Mouse (Mus musculus): ENCODE results near the gene Olfr357. TPM values are rescaled to one million over a fixed set of nuclear protein-coding genes. Genes with fewer than 3 reads are reported as not detected.

Gene Olfr357
- not detected in 2 replicates for polyA plus RNA-seq (2012)

- no peak for TF ChIP-seq GATA1 (IDR thresholded peaks at IDR 0.05; ENCODE audit: low read length)
Measured at GRCm38 (mm10) chr2:36993527-36993926, at the start of gene Olfr357. Gene Olfr357 (plus strand): TSS chr2:36993827.

DNA sequence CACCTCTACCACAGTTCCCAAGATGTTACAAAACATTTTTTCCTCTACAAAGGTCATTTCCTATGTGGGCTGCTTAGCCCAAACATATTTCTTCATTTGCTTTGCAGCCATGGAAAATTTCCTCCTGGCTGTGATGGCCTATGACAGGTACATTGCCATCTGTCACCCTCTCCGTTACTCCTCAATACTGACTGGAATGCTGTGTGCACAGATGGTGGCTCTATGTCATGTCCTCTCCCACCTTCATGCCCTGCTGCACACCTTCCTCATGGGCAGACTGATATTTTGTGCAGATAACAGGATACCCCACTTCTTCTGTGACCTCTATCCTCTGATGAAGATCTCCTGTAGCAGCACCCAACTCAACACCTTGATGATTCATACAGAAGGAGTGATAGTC is 3.4 kb downstream of the Olfr357 start:
- no peak for TF ChIP-seq GATA1 (IDR thresholded peaks at IDR 0.05; ENCODE audit: low read length)

DNA sequence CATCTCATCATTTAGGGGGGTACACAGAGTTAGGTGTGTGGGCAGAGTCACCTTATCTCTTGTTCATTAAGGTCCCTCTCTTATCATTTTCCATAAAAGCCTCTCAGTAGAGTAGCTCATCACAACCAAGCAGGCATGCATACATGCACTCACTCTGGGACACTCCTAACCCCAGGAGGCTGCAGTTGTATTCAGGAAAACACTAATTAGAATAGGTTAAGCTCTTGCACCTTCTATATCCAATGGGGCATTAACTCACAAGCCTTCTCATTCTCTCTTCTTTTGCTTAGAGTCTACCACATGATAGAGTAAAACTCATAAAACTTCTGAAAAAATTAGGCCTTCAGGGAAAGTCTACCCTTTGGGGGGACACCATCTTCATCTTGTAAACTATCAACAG is 15.6 kb downstream of the Olfr357 start, which contains the start of gene Olfr358:
TSS of gene Olfr358 (minus strand) at position 101 of the 400 bp plus-strand sequence.
- no peak for TF ChIP-seq GATA1 (IDR thresholded peaks at IDR 0.05; ENCODE audit: low read length)

Other genes with a start within 250 kb of the Olfr357 start
- gene Olfr348, start 209.6 kb upstream of the Olfr357 start, polyA plus RNA-seq (2012): not detected in 2 replicates
- not detected in 2 replicates for gene Olfr50, start 203.3 kb upstream of the Olfr357 start, polyA plus RNA-seq (2012)
- gene Olfr3, start 176.8 kb upstream of the Olfr357 start, polyA plus RNA-seq (2012): not detected in 2 replicates
- not detected in 2 replicates for gene Olfr350, start 147.5 kb upstream of the Olfr357 start, polyA plus RNA-seq (2012)
- not detected in 2 replicates for gene Olfr351, start 131.2 kb upstream of the Olfr357 start, polyA plus RNA-seq (2012)
- not detected in 2 replicates for gene Olfr352, start 125.4 kb upstream of the Olfr357 start, polyA plus RNA-seq (2012)
- not detected in 2 replicates for gene Olfr353, start 100.9 kb upstream of the Olfr357 start, polyA plus RNA-seq (2012)
- not detected in 2 replicates for gene Olfr354, start 88.1 kb upstream of the Olfr357 start, polyA plus RNA-seq (2012)
- not detected in 2 replicates for gene Olfr355, start 64.9 kb upstream of the Olfr357 start, polyA plus RNA-seq (2012)
- not detected in 2 replicates for gene Olfr356, start 56.7 kb upstream of the Olfr357 start, polyA plus RNA-seq (2012)
- gene Olfr358, start 15.5 kb downstream of the Olfr357 start, polyA plus RNA-seq (2012): not detected in 2 replicates
- gene Olfr360, start 71.9 kb downstream of the Olfr357 start, polyA plus RNA-seq (2012): not detected in 2 replicates
- gene Olfr361, start 95.5 kb downstream of the Olfr357 start, polyA plus RNA-seq (2012): not detected in 2 replicates
- gene Olfr362, start 124.1 kb downstream of the Olfr357 start, polyA plus RNA-seq (2012): not detected in 2 replicates
- gene Olfr364-ps1, start 145.5 kb downstream of the Olfr357 start, polyA plus RNA-seq (2012): not detected in 2 replicates
- gene Olfr365, start 194.4 kb downstream of the Olfr357 start, polyA plus RNA-seq (2012): not detected in 2 replicates
- gene Olfr366, start 217.7 kb downstream of the Olfr357 start, polyA plus RNA-seq (2012): not detected in 2 replicates

Data from G1E-ER4 (cell line).